Mouse (Mus musculus): ENCODE data around the gene Lrmda. TPM values are rescaled to one million over a fixed set of nuclear protein-coding genes. Genes with fewer than 3 reads are reported as not detected.

Lrmda gene
- total and polyA plus RNA-seq, 2 experiments from 2014 or later: 0.38 to 0.82 TPM

DNA sequence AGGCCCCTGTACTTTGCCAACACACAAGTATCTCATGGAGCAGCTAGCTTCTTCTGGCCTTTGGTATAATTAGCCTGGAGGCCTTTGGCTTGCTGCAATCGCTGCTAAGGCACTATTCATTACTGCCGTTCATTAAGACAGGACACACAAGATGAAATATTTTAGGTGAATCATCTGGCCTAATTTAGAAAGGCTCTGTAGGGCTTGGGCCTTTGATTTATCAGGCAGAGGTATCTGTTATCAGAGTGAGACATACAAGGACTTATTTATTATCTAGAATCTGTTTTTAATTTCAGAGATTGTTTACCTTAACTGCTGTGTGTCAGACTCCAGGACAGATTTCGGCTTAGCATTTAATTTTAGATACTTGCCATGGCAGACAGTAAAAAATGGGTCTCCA is 511.2 kb downstream of the Lrmda start:
- H3K9ac ChIP-seq (replicated peaks; ENCODE audit: low read depth, low read length): no peak overlapping the region
- no peak overlapping the region for H3K27ac ChIP-seq (ENCODE audit: low read depth)
- H3K4me2 ChIP-seq (ENCODE audit: low read depth, low read length): no peak overlapping the region
- DNase-seq (ENCODE audit: low spot score) (no peak), ATAC-seq (ENCODE audit: insufficient read depth, low read depth) (no peak)
- no peaks in the 10 kb centered on the region for H3K9me3 ChIP-seq (replicated peaks; ENCODE audit: control insufficient read depth, low read length)
- no peaks in the 10 kb centered on the region for H3K27me3 ChIP-seq (ENCODE audit: control insufficient read depth, insufficient read depth, low read length)
- no peak for TF ChIP-seq CTCF (IDR thresholded peaks at IDR 0.05; ENCODE audit: low read depth)
- no peak for TF ChIP-seq EP300 (IDR thresholded peaks at IDR 0.05; ENCODE audit: low read depth)
- H3K36me3 ChIP-seq (replicated peaks; ENCODE audit: control insufficient read depth, insufficient read depth, low read length): no peaks in the 10 kb centered on the region
- H3K4me1 ChIP-seq (ENCODE audit: control insufficient read depth, insufficient read depth): no peaks in the 10 kb centered on the region
- H3K4me3 ChIP-seq (ENCODE audit: low read depth, low read length): no peak overlapping the region
- WGBS: 68% methylated on average over 3 of the region's 3 CpGs

DNA sequence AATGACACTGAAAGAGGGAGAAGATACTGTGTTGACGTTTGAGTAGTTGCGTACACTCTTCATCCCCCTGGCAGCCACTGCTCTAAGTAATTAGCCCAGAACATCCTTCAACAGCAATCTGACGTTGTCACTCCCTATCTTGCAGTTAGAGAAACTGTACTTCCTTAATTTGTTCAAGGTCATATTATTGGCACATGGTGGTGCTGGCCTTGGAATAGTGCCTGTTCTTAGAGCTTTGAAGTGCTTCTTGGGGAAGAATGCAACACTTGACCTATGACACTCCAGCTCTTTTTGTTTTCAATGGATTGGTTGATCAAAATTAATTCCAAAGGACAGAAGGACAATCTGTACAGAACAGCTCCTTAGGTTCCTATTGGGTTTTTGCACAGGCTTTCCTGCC is 514.0 kb downstream of the Lrmda start:
- no peaks in the 10 kb centered on the region for H3K27me3 ChIP-seq (ENCODE audit: control insufficient read depth, insufficient read depth, low read length)
- DNase-seq (ENCODE audit: low spot score) (no peak), ATAC-seq (ENCODE audit: insufficient read depth, low read depth) (no peak)
- no peaks in the 10 kb centered on the region for H3K36me3 ChIP-seq (replicated peaks; ENCODE audit: control insufficient read depth, insufficient read depth, low read length)
- WGBS: 50% methylated on average over 3 of the region's 3 CpGs
- no peak for TF ChIP-seq EP300 (IDR thresholded peaks at IDR 0.05; ENCODE audit: low read depth)
- no peak for TF ChIP-seq CTCF (IDR thresholded peaks at IDR 0.05; ENCODE audit: low read depth)
- H3K4me1 ChIP-seq (ENCODE audit: control insufficient read depth, insufficient read depth): no peaks in the 10 kb centered on the region
- H3K4me2 ChIP-seq (ENCODE audit: low read depth, low read length): no peak overlapping the region
- H3K9me3 ChIP-seq (replicated peaks; ENCODE audit: control insufficient read depth, low read length): no peaks in the 10 kb centered on the region
- H3K27ac ChIP-seq (ENCODE audit: low read depth): no peak overlapping the region
- no peak overlapping the region for H3K9ac ChIP-seq (replicated peaks; ENCODE audit: low read depth, low read length)
- H3K4me3 ChIP-seq (ENCODE audit: low read depth, low read length): no peak overlapping the region

DNA sequence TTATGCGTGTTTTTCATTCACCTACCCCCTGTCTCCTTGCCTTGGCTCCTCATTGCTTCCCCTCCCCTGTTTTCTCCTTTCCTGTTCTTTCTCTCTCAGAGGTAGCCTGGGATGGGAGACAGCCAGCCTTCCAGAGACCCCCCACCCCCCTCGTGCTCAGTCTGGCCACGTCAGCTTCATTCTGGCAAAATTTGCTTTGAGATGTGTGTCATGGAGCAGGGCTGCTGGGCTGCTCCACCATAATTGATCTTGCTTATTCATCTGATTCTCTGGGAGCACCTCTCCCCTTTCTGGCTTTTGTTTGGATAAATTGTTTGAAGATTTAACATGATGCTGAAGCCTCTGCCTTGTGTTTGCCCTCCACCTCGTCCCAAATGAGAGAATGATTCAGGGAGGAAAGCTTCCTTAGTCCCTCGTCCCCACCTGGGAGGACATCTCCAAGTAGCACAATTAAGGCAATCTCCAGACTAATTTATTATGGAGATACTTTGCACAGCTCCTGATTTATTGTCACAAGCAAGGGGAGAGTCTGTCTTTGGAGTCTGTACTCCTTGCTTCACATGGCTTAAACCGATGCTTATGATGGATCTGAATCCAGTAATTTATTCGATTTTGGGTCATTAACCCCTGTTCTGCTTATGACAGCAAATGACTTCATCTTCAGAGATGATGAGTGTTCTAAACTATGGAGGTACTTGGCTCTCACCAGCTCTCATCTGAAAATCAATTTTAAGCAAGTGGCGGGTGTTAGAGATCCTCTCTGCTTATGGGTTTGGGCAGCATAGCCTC is 526.6 kb downstream of the Lrmda start:
- Histone ChIP-seq H3K27ac (ENCODE audit: low read depth) (no peak overlapping the region), H3K9me3 (replicated peaks; ENCODE audit: control insufficient read depth, low read length) (no peaks in the 10 kb centered on the region), H3K4me3 (ENCODE audit: low read depth, low read length) (no peak overlapping the region), H3K9ac (replicated peaks; ENCODE audit: low read depth, low read length) (no peak overlapping the region), H3K27me3 (ENCODE audit: control insufficient read depth, insufficient read depth, low read length) (no peaks in the 10 kb centered on the region), H3K4me2 (ENCODE audit: low read depth, low read length) (no peak overlapping the region), H3K36me3 (replicated peaks; ENCODE audit: control insufficient read depth, insufficient read depth, low read length) (no peaks in the 10 kb centered on the region), H3K4me1 (ENCODE audit: control insufficient read depth, insufficient read depth) (no peaks in the 10 kb centered on the region)
- TF ChIP-seq EP300 (IDR thresholded peaks at IDR 0.05; ENCODE audit: low read depth): no peak
- no peak for TF ChIP-seq CTCF (IDR thresholded peaks at IDR 0.05; ENCODE audit: low read depth)
- ATAC-seq (ENCODE audit: insufficient read depth, low read depth) (no peak), DNase-seq (ENCODE audit: low spot score) (no peak)
- WGBS: 59% methylated on average over 8 of the region's 8 CpGs

DNA sequence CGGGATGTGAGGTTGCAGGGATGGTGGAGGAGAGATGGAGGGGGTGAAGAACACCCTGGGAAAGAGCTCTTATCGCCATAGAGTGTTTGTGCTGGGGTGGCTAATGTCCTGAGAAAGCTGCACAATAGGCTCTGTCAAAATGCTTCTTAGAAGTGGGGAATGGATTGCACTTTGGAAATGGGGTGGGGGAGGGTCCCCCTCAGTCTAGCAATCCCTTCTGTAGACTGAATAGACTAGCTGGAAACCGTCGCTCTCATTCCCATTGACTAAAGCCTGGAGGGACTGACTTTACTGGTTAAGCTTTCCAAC is 527.1 kb downstream of the Lrmda start:
- Histone ChIP-seq H3K36me3 (replicated peaks; ENCODE audit: control insufficient read depth, insufficient read depth, low read length) (no peaks in the 10 kb centered on the region), H3K4me2 (ENCODE audit: low read depth, low read length) (no peak overlapping the region), H3K4me3 (ENCODE audit: low read depth, low read length) (no peak overlapping the region), H3K27ac (ENCODE audit: low read depth) (no peak overlapping the region), H3K27me3 (ENCODE audit: control insufficient read depth, insufficient read depth, low read length) (no peaks in the 10 kb centered on the region), H3K4me1 (ENCODE audit: control insufficient read depth, insufficient read depth) (no peaks in the 10 kb centered on the region), H3K9ac (replicated peaks; ENCODE audit: low read depth, low read length) (no peak overlapping the region), H3K9me3 (replicated peaks; ENCODE audit: control insufficient read depth, low read length) (no peaks in the 10 kb centered on the region)
- no peak for TF ChIP-seq CTCF (IDR thresholded peaks at IDR 0.05; ENCODE audit: low read depth)
- TF ChIP-seq EP300 (IDR thresholded peaks at IDR 0.05; ENCODE audit: low read depth): no peak
- ATAC-seq (ENCODE audit: insufficient read depth, low read depth) (no peak), DNase-seq (ENCODE audit: low spot score) (no peak)
- WGBS: 68% methylated on average over 4 of the region's 4 CpGs

DNA sequence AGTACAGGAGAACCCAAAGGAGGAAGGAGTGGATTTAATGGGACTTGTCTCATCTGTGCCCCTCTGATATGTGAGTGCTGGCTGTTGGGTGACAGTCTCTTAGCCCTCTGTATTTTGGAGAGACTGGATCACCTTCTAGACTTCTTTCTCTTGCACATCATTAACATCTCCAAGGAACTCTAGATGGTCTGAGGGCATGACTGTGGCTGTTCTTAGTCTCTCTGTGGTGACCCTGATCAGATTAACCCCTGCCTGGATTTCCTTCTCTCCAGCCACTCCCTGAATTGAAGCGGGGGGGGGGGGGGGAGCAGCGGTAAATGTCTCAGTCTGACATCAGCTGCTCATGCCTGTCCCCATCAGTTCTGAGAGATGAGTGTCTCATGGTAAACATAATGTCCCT is 528.8 kb downstream of the Lrmda start:
- no peak overlapping the region for H3K27ac ChIP-seq (ENCODE audit: low read depth)
- DNase-seq (ENCODE audit: low spot score) (no peak), ATAC-seq (ENCODE audit: insufficient read depth, low read depth) (no peak)
- H3K4me1 ChIP-seq (ENCODE audit: control insufficient read depth, insufficient read depth): no peaks in the 10 kb centered on the region
- no peaks in the 10 kb centered on the region for H3K36me3 ChIP-seq (replicated peaks; ENCODE audit: control insufficient read depth, insufficient read depth, low read length)
- no peak overlapping the region for H3K4me2 ChIP-seq (ENCODE audit: low read depth, low read length)
- TF ChIP-seq CTCF (IDR thresholded peaks at IDR 0.05; ENCODE audit: low read depth) (no peak), EP300 (IDR thresholded peaks at IDR 0.05; ENCODE audit: low read depth) (no peak)
- no peaks in the 10 kb centered on the region for H3K27me3 ChIP-seq (ENCODE audit: control insufficient read depth, insufficient read depth, low read length)
- H3K4me3 ChIP-seq (ENCODE audit: low read depth, low read length): no peak overlapping the region
- no peaks in the 10 kb centered on the region for H3K9me3 ChIP-seq (replicated peaks; ENCODE audit: control insufficient read depth, low read length)
- WGBS: 36% methylated on average over 2 of the region's 2 CpGs
- no peak overlapping the region for H3K9ac ChIP-seq (replicated peaks; ENCODE audit: low read depth, low read length)

DNA sequence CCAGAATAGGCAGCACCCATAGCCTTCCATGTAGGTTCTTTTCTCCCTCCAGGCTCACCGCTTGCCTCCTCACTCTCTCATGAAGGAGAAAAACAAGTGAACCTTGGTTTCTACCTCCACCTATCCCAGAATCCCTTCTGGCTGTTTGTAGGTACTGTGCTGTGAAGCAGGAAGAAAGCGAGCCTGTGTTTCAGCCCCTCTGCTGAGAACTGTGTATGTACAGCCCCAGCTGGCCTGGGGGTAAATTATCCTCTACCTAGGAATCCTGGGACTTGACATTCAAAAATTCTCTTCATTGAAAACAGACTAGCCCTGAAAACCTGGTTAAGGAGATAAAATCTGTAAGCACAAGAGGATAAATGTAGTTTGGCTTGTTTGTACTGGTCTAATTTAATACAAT is 529.7 kb downstream of the Lrmda start:
- Histone ChIP-seq H3K27ac (ENCODE audit: low read depth) (no peak overlapping the region), H3K9me3 (replicated peaks; ENCODE audit: control insufficient read depth, low read length) (no peaks in the 10 kb centered on the region), H3K36me3 (replicated peaks; ENCODE audit: control insufficient read depth, insufficient read depth, low read length) (no peaks in the 10 kb centered on the region), H3K27me3 (ENCODE audit: control insufficient read depth, insufficient read depth, low read length) (no peaks in the 10 kb centered on the region), H3K4me2 (ENCODE audit: low read depth, low read length) (no peak overlapping the region), H3K4me3 (ENCODE audit: low read depth, low read length) (no peak overlapping the region), H3K9ac (replicated peaks; ENCODE audit: low read depth, low read length) (no peak overlapping the region), H3K4me1 (ENCODE audit: control insufficient read depth, insufficient read depth) (no peaks in the 10 kb centered on the region)
- no peak for TF ChIP-seq EP300 (IDR thresholded peaks at IDR 0.05; ENCODE audit: low read depth)
- TF ChIP-seq CTCF (IDR thresholded peaks at IDR 0.05; ENCODE audit: low read depth): no peak
- ATAC-seq (ENCODE audit: insufficient read depth, low read depth) (no peak), DNase-seq (ENCODE audit: low spot score) (no peak)
- 91% methylated on average over 2 of the region's 2 CpGs for WGBS

Data from heart, postnatal 0 days (tissue).